Comparison of ENCODE assay signal across 8 mouse cellular contexts in genomic region chr11:113684707-113685426, GRCm38 (mm10). TPM values are rescaled to one million over a fixed set of nuclear protein-coding genes. Genes with fewer than 3 reads are reported as not detected.
DNase-seq lines count a peak whose midpoint lies in the region; ATAC-seq lines count a peak whose summit lies in the region.

No protein-coding gene starts in this region.

- no peaks in the 10 kb centered on the region for H3K27me3 ChIP-seq in neural tube, embryonic 11.5 days (ENCODE audit: control insufficient read depth, insufficient read depth, low read length)
- H3K27me3 ChIP-seq in limb, embryonic 12.5 days = no peaks in the 10 kb centered on the region
- H3K27me3 ChIP-seq in stomach, embryonic 14.5 days (ENCODE audit: control insufficient read depth, insufficient read depth, low read length) = no peaks in the 10 kb centered on the region

- ATAC-seq in cerebellum, adult (ENCODE audit: insufficient number of reproducible peaks, low FRiP score, low TSS enrichment) = no peak
- no peak for ATAC-seq in neural tube, embryonic 11.5 days (ENCODE audit: insufficient read depth, low FRiP score, low TSS enrichment)
- no peak for ATAC-seq in limb, embryonic 12.5 days (ENCODE audit: insufficient number of reproducible peaks, insufficient read depth, low FRiP score, low TSS enrichment, low read depth)
- ATAC-seq in stomach, embryonic 14.5 days (ENCODE audit: insufficient number of reproducible peaks, insufficient read depth, low FRiP score, low read depth) = no peak

- no peak overlapping the region for H3K27ac ChIP-seq in neural tube, embryonic 11.5 days (ENCODE audit: low read depth, low read length)
- H3K27ac ChIP-seq in limb, embryonic 12.5 days = peak overlapping the region; percentile 97
- H3K27ac ChIP-seq in stomach, embryonic 14.5 days (ENCODE audit: low read length) = peak overlapping the region; percentile 95; the same call in 1 of the 2 replicates

- H3K9ac ChIP-seq in neural tube, embryonic 11.5 days (ENCODE audit: low read length) = peak overlapping the region; percentile 87
- peak overlapping the region; percentile 90 for H3K9ac ChIP-seq in limb, embryonic 12.5 days (replicated peaks)
- H3K9ac ChIP-seq in stomach, embryonic 14.5 days (replicated peaks; ENCODE audit: low read depth, low read length) = peak overlapping the region; percentile 82

- H3K36me3 ChIP-seq in neural tube, embryonic 11.5 days (ENCODE audit: control insufficient read depth, insufficient read depth, low read length) = peaks cover 8% of the 10 kb centered on the region
- H3K36me3 ChIP-seq in limb, embryonic 12.5 days = peaks cover 24% of the 10 kb centered on the region
- peaks cover 18% of the 10 kb centered on the region for H3K36me3 ChIP-seq in stomach, embryonic 14.5 days (ENCODE audit: control insufficient read depth, insufficient read depth, low read length)

- 44% methylated on average over 25 of the region's 25 CpGs for WGBS in neural tube, embryonic 11.5 days
- 42% methylated on average over 25 of the region's 25 CpGs for WGBS in limb, embryonic 12.5 days
- 40% methylated on average over 25 of the region's 25 CpGs for WGBS in stomach, embryonic 14.5 days

- H3K4me2 ChIP-seq in neural tube, embryonic 11.5 days (ENCODE audit: low read depth) = peak overlapping the region; percentile 86
- peak overlapping the region; percentile 87 for H3K4me2 ChIP-seq in limb, embryonic 12.5 days
- H3K4me2 ChIP-seq in stomach, embryonic 14.5 days (replicated peaks; ENCODE audit: low read depth, low read length) = peak overlapping the region; percentile 68

- H3K4me1 ChIP-seq in neural tube, embryonic 11.5 days (ENCODE audit: control insufficient read depth, insufficient read depth, low read length) = peaks cover 14% of the 10 kb centered on the region
- peaks cover 39% of the 10 kb centered on the region for H3K4me1 ChIP-seq in limb, embryonic 12.5 days (replicated peaks)
- peaks cover 32% of the 10 kb centered on the region for H3K4me1 ChIP-seq in stomach, embryonic 14.5 days (ENCODE audit: control insufficient read depth, insufficient read depth, low read length)

- H3K9me3 ChIP-seq in neural tube, embryonic 11.5 days (ENCODE audit: control insufficient read depth, low read length) = no peaks in the 10 kb centered on the region
- H3K9me3 ChIP-seq in limb, embryonic 12.5 days = no peaks in the 10 kb centered on the region
- H3K9me3 ChIP-seq in stomach, embryonic 14.5 days (ENCODE audit: control insufficient read depth, low read depth, low read length) = no peaks in the 10 kb centered on the region

- peak overlapping the region; percentile 91 for H3K4me3 ChIP-seq in neural tube, embryonic 11.5 days (ENCODE audit: low read depth, low read length)
- H3K4me3 ChIP-seq in limb, embryonic 12.5 days (replicated peaks) = peak overlapping the region; percentile 96
- peak overlapping the region; percentile 87 for H3K4me3 ChIP-seq in stomach, embryonic 14.5 days (ENCODE audit: low read depth, low read length)

- peak; percentile 47 for DNase-seq in cerebellum, adult 11-12 months
- DNase-seq in neural tube, embryonic 11.5 days (ENCODE audit: low spot score) = no peak
- DNase-seq in neural tube, embryonic 10.5 days (ENCODE audit: extremely low spot score, low spot score) = no peak
- no peak for DNase-seq in c-Kit-positive CD71-positive TER-119-positive erythroid progenitor cells, embryonic 14.5 days (ENCODE audit: low spot score)
- DNase-seq in left cerebral cortex, adult 18-20 months (ENCODE audit: low spot score in 2 of 2) = no peak

RNA-seq across cellular contexts. Expression of gene D11Wsu47e, which starts 0.7 kb away (rescaled TPM):
- polyA plus RNA-seq in neural tube, embryonic 11.5 days (2014; fragmentation: Nextera tagmentation; extraction: Ambion mirVana) = 24.5 and 25.5 TPM in 2 replicates
- 23.7 and 25.8 TPM in 2 replicates for polyA plus RNA-seq in limb, embryonic 12.5 days (2016; fragmentation: Nextera tagmentation; extraction: Ambion mirVana)
- 21.3 and 25.4 TPM in 2 replicates for polyA plus RNA-seq in stomach, embryonic 14.5 days (2014; fragmentation: Nextera tagmentation; extraction: Ambion mirVana)
- 10 to 100 TPM; 12.1 to 12.8 TPM for total RNA-seq in left cerebral cortex, adult 18-20 months (2021)

RNA-seq across cellular contexts. Expression of gene Fam104a, which starts 0.9 kb away (rescaled TPM):
- 57.3 and 57.9 TPM in 2 replicates for polyA plus RNA-seq in neural tube, embryonic 11.5 days (2014; fragmentation: Nextera tagmentation; extraction: Ambion mirVana)
- polyA plus RNA-seq in limb, embryonic 12.5 days (2016; fragmentation: Nextera tagmentation; extraction: Ambion mirVana) = 51.8 and 54.1 TPM in 2 replicates
- 46.8 and 51.2 TPM in 2 replicates for polyA plus RNA-seq in stomach, embryonic 14.5 days (2014; fragmentation: Nextera tagmentation; extraction: Ambion mirVana)
- 10 to 100 TPM; 31.8 to 33.9 TPM for total RNA-seq in left cerebral cortex, adult 18-20 months (2021)

RNA-seq across cellular contexts. Expression of gene Cpsf4l, which starts 24.9 kb away (rescaled TPM):
- polyA plus RNA-seq in neural tube, embryonic 11.5 days (2014; fragmentation: Nextera tagmentation; extraction: Ambion mirVana) = 0.26 and 0.50 TPM in 2 replicates
- 0.60 and 0.75 TPM in 2 replicates for polyA plus RNA-seq in limb, embryonic 12.5 days (2016; fragmentation: Nextera tagmentation; extraction: Ambion mirVana)
- polyA plus RNA-seq in stomach, embryonic 14.5 days (2014; fragmentation: Nextera tagmentation; extraction: Ambion mirVana) = 0.49 and 0.52 TPM in 2 replicates
- under 1 TPM in 1 of 2 experiments, not detected in 1; 0.35 TPM for total RNA-seq in left cerebral cortex, adult 18-20 months (2021)

RNA-seq across cellular contexts. Expression of gene Slc39a11, which starts 35.0 kb away (rescaled TPM):
- 20.1 and 20.5 TPM in 2 replicates for polyA plus RNA-seq in neural tube, embryonic 11.5 days (2014; fragmentation: Nextera tagmentation; extraction: Ambion mirVana)
- polyA plus RNA-seq in limb, embryonic 12.5 days (2016; fragmentation: Nextera tagmentation; extraction: Ambion mirVana) = 17.3 and 17.9 TPM in 2 replicates
- polyA plus RNA-seq in stomach, embryonic 14.5 days (2014; fragmentation: Nextera tagmentation; extraction: Ambion mirVana) = 18.6 and 24.0 TPM in 2 replicates
- total RNA-seq in left cerebral cortex, adult 18-20 months (2021) = 10 to 100 TPM; 13.9 to 15.3 TPM

RNA-seq across cellular contexts. Expression of gene Cog1, which starts 35.9 kb away (rescaled TPM):
- polyA plus RNA-seq in neural tube, embryonic 11.5 days (2014; fragmentation: Nextera tagmentation; extraction: Ambion mirVana) = 44.3 and 47.7 TPM in 2 replicates
- 30.0 and 31.7 TPM in 2 replicates for polyA plus RNA-seq in limb, embryonic 12.5 days (2016; fragmentation: Nextera tagmentation; extraction: Ambion mirVana)
- 20.7 and 24.4 TPM in 2 replicates for polyA plus RNA-seq in stomach, embryonic 14.5 days (2014; fragmentation: Nextera tagmentation; extraction: Ambion mirVana)
- 10 to 100 TPM; 47.3 to 51.8 TPM for total RNA-seq in left cerebral cortex, adult 18-20 months (2021)
